Mouse (Mus musculus) gastrocnemius, adult 8-10 months (tissue): Measurements from ENCODE around the gene Dip2b. TPM values are rescaled to one million over a fixed set of nuclear protein-coding genes. Genes with fewer than 3 reads are reported as not detected.

Source experiments
- DNase-seq, 2 experiments: peaks; one replicate each; pipeline ENCODE4 v3.0.0; 2022; ENCODE audit warnings: low spot score in 2 of 2
- total RNA-seq, 4 experiments: library from RNA; stranded (reverse); gene quantifications; 2 replicates each; pipeline ENCODE4 v1.2.4; 2022

Gene Dip2b
- total RNA-seq, 4 experiments from 2014 or later = 5.7 to 6.2 (median 5.7) TPM

- peak; percentile 77 to 82 for DNase-seq
Observed at GRCm38 (mm10) chr15:100126456-100127107, 88.1 kb downstream of the Dip2b start.

- no peak for DNase-seq
Observed at GRCm38 (mm10) chr15:100129151-100129790, 90.8 kb downstream of the Dip2b start.

GRCm38 (mm10) chr15:100139665-100140064 is 101.2 kb downstream of the Dip2b start:
- no peak for DNase-seq

- no peak for DNase-seq
Observed at GRCm38 (mm10) chr15:100140428-100140827, 102.0 kb downstream of the Dip2b start.

- no peak for DNase-seq
Observed at GRCm38 (mm10) chr15:100143091-100143801, 104.8 kb downstream of the Dip2b start.

- no peak for DNase-seq
Observed at GRCm38 (mm10) chr15:100144854-100145824, 106.7 kb downstream of the Dip2b start.

GRCm38 (mm10) chr15:100145917-100146316 is 107.5 kb downstream of the Dip2b start:
- no peak for DNase-seq

GRCm38 (mm10) chr15:100150593-100150992 is 112.1 kb downstream of the Dip2b start:
- DNase-seq = no peak

- no peak for DNase-seq
Observed at GRCm38 (mm10) chr15:100152321-100152720, 113.9 kb downstream of the Dip2b start.

- DNase-seq = no peak
Observed at GRCm38 (mm10) chr15:100153024-100153423, 114.6 kb downstream of the Dip2b start.

GRCm38 (mm10) chr15:100156095-100156707 is 117.7 kb downstream of the Dip2b start:
- no peak for DNase-seq

GRCm38 (mm10) chr15:100156781-100157470 is 118.5 kb downstream of the Dip2b start:
- peak; percentile 21 to 32 for DNase-seq

- no peak for DNase-seq
Observed at GRCm38 (mm10) chr15:100158985-100159384, 120.5 kb downstream of the Dip2b start.

- DNase-seq = no peak
Observed at GRCm38 (mm10) chr15:100161747-100162280, 123.3 kb downstream of the Dip2b start.

- DNase-seq = no peak
Observed at GRCm38 (mm10) chr15:100163381-100164051, 125.1 kb downstream of the Dip2b start.

- no peak for DNase-seq
Observed at GRCm38 (mm10) chr15:100166464-100166863, 128.0 kb downstream of the Dip2b start.

GRCm38 (mm10) chr15:100167791-100168190 is 129.3 kb downstream of the Dip2b start:
- DNase-seq = no peak

- DNase-seq = peak; percentile 24 to 46
Observed at GRCm38 (mm10) chr15:100168191-100168606, 129.7 kb downstream of the Dip2b start.

GRCm38 (mm10) chr15:100175176-100175575 is 136.7 kb downstream of the Dip2b start:
- DNase-seq = peak; percentile 10 to 13
